Mouse (Mus musculus) adipocyte (in vitro differentiated cells): ENCODE data around the gene H1f0.

Experiments
- DNase-seq: peaks from one replicate; pipeline ENCODE4 v3.0.0-alpha.2; 2016; ENCODE audit warnings: low spot score

H1f0 gene

GRCm38 (mm10) chr15:79038853-79039252, 10.6 kb downstream of the H1f0 start:
- peak; percentile 76 for DNase-seq

- no peak for DNase-seq
Observed at GRCm38 (mm10) chr15:79040501-79041416, 12.5 kb downstream of the H1f0 start.

GRCm38 (mm10) chr15:79041585-79041984, 13.3 kb downstream of the H1f0 start, which contains the start of gene Galr3:
Gene Galr3, plus strand, starts transcription at chr15:79041885.
- DNase-seq, result no peak

- no peak for DNase-seq
Observed at GRCm38 (mm10) chr15:79042721-79043491, 14.7 kb downstream of the H1f0 start.

GRCm38 (mm10) chr15:79044837-79045236, 16.6 kb downstream of the H1f0 start:
- no peak for DNase-seq

- DNase-seq, result no peak
Observed at GRCm38 (mm10) chr15:79048186-79048585, 19.9 kb downstream of the H1f0 start.

- no peak for DNase-seq
Observed at GRCm38 (mm10) chr15:79050160-79050845, 22.1 kb downstream of the H1f0 start.

- no peak for DNase-seq
Observed at GRCm38 (mm10) chr15:79050964-79051363, 22.7 kb downstream of the H1f0 start.

GRCm38 (mm10) chr15:79051461-79052360, 23.5 kb downstream of the H1f0 start:
- DNase-seq, result no peak

- no peak for DNase-seq
Observed at GRCm38 (mm10) chr15:79052366-79052765, 24.1 kb downstream of the H1f0 start.

- DNase-seq, result no peak
Observed at GRCm38 (mm10) chr15:79056601-79057000, 28.4 kb downstream of the H1f0 start.

GRCm38 (mm10) chr15:79057850-79058249, 29.6 kb downstream of the H1f0 start:
- DNase-seq, result no peak

- DNase-seq, result peak; percentile 23
Observed at GRCm38 (mm10) chr15:79060887-79061565, 32.8 kb downstream of the H1f0 start.

GRCm38 (mm10) chr15:79062376-79063159, 34.3 kb downstream of the H1f0 start, which contains the start of gene Ankrd54:
Gene Ankrd54, minus strand, starts transcription at chr15:79062893.
- DNase-seq, result peak; percentile 99

- DNase-seq, result no peak
Observed at GRCm38 (mm10) chr15:79063160-79063740, 35.0 kb downstream of the H1f0 start.

- no peak for DNase-seq
Observed at GRCm38 (mm10) chr15:79065086-79065770, 37.0 kb downstream of the H1f0 start.

- no peak for DNase-seq
Observed at GRCm38 (mm10) chr15:79066276-79066675, 38.0 kb downstream of the H1f0 start.

- DNase-seq, result no peak
Observed at GRCm38 (mm10) chr15:79067631-79068030, 39.4 kb downstream of the H1f0 start.

- no peak for DNase-seq
Observed at GRCm38 (mm10) chr15:79068416-79068815, 40.2 kb downstream of the H1f0 start.
